Mouse (Mus musculus): ENCODE data around the gene Syne1. TPM values are rescaled to one million over a fixed set of nuclear protein-coding genes. Genes with fewer than 3 reads are reported as not detected.

The Syne1 gene
- total RNA-seq, 2 experiments from 2014 or later, result 61.8 to 62.6 TPM

DNA sequence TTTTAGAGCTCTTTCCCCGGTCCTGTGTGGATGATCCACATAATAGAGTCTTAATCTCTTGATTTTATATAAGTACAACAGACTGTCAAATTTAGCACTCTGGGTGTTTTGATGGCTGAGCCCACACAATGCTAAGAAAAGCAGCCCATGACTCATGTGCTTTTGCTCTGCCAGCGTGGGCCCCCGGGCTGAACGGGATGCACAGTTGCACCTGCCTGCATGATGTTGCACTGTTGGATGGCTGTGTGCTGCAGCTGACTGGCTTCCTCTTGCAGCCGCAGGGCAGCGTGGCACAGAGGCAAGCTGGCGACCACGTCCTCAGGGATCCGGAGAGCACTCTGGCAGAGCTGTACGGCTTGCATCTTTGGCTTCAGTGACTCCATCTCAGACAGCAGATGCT is 347.4 kb downstream of the Syne1 start:
- DNase-seq, result no peak

DNA sequence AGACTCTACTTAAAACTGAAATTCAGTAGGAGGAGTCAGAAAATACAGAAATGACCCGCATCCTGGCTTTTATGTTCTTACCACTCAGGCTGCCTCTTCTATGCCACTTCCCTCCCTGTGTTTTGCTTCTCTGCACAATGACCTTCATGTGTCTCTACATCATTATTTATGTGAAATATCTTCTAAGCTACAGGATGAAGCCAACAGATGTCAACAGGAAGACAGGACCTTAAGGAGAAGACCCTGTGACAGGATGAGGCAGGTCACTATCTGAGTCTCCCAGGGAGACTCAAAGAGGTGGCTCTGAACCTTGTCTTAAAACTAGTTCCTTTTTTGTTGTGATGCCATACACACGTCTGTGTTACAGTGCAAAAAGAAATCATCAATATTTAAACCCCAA is 353.9 kb downstream of the Syne1 start:
- no peak for DNase-seq

DNA sequence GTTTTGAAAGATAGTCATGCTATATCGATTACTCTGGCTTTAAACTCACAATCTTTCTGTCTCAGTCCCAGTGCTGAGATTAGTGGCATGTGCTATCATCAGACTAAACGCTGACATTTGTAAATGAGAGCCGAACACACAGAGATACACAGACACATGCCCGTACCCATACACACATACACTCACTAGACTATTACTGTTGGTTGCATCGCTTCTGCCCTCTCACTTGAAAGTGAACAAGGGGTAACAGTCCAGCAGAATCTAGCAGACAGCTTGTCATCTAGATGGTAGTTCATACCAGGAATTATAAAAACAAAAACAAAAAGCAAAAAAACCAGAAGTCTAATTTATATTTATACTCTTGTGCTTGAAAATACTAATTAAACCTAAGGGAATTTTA is 355.0 kb downstream of the Syne1 start:
- no peak for DNase-seq

DNA sequence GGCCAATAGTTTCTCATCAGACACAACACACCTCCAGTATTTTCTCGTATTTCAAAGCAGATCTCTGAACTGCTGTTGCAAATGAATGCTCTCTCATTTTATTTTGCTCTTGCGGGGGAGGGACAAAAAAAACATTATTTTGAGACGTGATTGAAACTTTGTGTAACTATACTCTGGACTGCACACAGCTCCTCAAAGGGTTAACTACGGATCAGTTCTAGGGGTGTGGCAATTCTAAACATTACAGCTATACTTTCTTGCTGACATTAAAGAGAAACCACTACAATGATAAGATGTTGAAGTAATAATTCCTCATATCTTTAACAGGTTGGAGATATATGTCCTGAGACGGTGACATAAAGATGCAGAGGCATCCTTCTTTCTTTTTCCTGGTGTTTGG is 356.0 kb downstream of the Syne1 start:
- no peak for DNase-seq

DNA sequence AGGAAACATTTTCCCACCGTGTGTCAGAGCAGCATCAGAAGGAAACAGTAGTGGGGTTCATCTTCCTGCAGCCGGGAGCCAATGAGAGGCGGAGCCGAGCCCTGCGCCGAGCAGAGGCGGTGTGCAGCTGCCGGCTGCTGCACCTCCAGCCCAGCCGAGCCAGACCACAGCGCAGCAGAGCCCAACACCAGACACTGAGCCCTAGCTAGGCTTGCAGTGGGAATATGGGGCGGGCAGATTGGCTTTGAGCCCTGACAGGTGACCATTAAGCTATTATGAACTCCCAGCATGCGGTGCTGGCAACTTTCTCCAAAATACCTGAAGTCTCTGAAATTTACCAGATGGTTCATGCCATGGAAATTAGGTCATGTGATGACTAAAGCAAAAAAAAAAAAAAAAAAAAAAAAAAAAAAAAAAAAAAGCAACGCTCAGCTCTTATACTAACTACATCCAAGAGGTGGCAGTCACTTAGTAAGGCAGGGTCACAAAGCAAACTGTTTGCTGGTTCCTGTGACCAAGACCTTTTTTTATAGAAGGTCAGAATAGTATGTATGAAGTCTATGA is 356.5 kb downstream of the Syne1 start:
- peak; percentile 80 to 85 for DNase-seq

DNA sequence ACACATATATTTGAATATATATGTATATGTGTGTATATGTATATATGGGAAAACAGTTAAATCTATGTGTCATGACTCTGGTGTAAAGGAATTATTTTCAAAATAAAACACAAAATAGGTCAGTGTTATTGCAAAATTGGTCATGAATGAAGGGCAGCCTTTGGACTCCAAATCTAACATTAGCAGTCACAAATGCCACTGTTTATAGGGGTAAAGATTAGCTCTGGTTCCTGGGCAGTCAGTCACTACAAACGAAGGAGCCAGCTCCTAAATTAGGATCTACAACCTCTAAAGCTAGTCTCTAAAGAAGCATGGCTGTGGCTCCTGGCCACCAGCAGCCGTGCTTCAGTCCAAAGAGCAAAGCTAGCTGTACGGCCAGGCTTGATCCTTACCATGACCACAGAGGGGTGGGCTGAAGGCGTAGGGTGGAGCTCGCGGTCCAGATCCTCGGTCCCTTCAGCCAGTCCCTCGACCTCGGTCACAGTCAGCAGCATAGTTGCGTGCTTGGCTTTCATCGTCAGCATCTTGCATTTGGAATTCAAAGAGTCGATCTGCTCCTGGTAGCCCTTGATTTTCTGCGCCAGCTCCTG is 357.1 kb downstream of the Syne1 start:
- DNase-seq, result no peak

DNA sequence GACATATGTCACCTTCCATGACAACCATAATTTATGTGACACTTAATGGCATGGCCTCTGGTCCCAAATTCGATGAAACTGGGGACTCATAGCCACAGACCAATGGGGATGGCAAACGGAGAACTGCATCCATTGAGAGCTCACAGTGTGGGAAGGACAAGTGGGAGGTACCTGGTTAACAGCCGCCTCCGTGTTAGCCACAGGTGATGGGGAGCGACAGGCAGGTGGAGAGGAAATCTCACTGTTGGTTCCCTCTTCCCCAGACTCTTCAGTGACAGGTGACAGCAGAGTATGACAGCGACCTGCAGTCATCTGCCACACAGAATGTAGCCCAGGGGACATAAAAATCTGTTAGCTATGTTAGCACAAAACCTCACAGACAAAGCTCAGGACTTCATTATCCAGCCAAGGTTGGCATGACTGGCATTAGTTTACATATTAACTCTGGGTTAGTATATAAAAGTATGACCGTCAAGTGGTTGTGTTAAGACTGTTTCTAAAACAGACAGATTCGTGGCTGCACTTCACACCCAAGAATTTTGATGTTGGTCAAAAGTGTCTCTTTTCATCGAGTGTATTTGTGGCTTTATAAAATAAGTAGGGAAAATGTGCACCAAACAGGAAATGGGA is 358.3 kb downstream of the Syne1 start:
- DNase-seq, result no peak

DNA sequence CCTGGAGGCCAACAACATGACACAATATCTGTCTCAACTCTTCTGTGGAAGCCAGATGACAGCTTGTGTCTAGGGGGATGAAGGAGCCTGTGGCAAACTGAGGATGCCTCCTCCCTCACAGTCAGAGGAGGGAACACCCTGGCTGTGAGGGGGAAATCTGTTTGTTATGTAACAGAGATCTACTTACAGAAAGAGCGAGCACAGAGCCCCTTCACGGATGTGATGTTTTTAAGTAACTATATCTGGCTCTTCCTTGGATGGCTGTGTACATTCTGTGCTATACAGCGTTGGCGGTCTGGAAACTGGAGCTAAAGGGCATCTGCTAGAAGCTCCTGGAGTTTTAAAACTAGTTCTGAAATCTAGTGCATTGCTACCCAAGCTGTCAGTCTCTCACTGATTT is 360.5 kb downstream of the Syne1 start:
- DNase-seq, result no peak

DNA sequence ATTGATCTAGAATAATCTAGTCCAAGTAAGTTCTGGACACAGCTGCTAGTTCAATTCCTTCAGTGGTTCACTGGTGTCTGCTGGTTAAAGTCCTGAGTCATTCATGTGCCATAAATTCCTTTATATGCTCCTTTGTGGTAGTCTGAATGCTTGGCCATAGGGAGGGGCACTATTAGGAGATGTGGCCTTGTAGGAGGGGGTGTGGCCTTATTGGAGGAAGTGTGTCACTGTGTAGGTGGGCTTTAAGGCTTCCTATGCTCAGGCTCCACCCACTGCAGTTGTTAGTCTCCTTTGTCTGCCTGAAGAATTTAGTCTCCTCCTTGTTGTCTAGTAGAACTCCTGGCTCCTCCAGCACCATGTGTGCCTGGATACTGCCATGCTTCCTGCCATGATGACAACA is 362.4 kb downstream of the Syne1 start:
- no peak for DNase-seq

DNA sequence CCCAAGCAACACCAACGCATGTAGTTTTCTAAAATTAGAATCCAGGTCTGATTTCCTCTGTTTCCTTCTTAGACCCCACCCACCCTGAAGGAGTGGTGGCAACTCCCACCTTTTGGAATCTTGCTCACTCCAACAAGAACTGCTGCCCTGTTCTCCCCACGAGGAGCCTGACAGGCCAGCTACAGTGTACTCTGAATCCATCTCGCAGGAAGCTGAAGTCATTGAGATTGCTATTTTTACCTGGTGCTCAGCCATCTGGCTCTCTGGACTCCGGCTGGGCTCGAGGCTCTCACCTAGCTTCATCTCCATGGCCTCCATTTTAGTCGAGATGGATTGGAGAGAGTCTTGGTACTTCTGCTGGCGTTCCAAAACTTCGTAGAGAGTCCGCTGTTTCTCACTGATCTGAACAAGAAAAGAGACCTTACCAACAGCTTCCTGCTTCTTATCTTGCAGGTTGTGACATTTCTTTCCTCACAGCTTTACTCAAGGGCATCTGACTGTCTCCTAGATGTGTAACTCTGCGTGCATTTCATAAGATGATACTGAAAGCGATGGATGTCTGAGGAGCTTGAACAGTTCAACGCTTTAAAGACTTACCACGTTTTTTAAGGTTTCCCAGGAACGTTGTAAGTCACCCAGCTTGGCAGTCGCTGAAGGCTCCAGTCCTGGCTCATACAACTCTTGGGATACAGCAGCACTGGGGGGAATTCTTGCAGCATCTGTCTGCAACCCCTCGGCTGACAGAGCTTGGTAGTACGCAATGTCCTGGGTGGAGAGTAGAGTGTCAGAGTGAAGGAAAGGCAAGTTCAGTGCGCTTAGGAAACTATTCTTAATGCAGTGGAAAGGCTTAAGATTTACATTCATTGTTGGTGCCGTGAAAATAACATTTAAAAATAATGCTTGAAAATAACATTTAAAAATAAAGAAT is 365.9 kb downstream of the Syne1 start:
- peak in 1 of 2 experiments; percentile 50 for DNase-seq

DNA sequence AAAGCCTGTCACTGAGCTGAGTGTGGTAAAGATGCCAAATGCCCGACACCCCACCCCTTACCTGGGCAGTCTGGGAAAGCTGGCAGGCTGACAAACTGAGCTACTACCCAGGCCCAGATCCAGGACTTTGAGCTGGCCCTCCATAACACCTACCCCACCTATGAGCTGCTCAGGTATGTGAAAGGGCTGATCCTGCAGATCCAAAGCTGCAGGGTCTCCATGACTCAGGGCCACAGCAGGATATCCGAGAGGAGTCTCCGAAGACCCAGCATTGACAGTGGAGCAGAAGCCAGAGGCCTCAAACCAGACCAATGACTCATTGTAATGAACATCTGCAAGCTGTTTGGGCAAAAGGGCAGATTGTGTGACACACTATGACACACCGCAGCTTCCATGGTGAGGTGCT is 369.5 kb downstream of the Syne1 start:
- DNase-seq, result no peak

DNA sequence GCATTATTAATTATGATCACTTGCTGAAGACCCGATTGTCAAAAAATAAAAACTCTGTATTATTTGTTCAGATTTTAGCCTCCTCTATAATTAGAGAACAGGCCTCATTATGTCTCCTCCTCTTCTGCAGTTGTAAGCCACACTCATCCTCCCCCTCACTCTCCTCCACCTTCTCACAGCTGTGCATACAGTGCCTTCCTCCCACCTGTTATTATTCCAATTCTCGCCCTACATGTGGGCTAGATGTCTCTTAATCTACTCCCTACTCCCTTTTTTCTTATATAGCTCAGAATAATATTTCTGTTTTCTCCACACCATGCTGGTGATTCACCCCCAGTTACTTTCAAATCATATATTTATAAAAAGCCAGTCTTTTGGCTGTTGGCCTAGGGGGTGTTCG is 371.4 kb downstream of the Syne1 start:
- no peak for DNase-seq

DNA sequence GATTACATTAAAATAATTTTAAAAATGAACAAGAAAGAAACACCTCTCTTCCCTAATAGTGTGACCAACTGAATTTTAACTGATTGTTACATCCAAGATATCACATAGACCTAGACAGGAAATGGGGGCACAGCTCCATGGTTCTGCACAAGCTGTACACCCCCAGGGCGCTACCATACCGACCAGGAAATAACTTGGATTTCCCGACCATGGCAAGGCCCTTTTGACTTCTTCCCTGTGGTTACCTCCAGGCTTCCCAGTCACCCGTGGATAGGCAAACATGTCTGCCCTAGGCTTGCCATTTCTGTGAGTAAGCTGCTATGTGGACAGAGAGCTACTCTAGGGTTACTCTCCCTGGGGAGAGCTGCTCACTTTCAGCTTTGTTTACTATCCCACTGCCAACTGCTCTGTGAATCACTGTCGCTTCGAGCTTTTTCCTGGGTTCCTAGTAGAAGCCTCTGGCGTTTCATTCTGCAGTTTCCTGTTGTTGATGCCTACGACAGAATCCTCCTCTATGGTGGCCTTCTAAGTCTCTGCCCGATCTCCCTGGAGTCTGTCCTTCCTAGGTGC is 373.8 kb downstream of the Syne1 start:
- DNase-seq, result no peak

DNA sequence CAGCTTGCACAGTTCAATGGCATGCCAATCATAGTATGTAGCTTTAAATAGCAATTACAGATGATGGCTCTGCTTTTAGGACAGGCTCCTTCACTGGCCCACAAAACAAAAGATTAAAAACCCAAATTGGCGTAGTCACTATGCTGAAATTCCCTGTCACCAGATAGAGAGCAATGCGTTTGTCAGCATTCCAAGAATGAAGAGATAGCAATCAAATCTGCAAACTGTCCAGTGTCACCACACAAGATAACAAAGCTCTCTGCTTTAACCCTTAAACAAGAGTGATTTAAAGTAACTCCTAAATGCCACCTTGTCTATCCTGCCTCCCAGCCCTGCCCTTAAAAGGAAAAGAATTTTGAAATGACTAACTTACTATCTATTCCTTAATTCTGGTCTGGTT is 374.9 kb downstream of the Syne1 start:
- DNase-seq, result no peak

DNA sequence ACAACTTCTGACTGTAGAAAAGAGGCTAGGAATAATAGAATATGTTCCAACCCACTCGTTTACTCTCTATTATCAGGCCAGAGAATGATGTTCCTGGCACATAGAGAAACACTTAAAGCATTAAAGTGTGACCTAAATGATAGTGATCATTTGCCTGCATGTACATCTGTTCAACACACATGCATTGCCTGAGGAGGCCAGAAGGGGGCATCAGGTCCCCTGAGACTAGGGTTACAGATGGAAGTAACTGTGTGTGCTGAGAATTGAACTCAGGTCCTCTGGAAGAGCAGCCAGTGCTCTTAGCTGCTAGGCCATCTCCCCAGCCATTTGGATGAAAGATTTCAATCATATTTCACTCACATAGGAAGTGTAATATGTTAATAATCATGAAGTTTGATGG is 380.9 kb downstream of the Syne1 start:
- DNase-seq, result no peak

DNA sequence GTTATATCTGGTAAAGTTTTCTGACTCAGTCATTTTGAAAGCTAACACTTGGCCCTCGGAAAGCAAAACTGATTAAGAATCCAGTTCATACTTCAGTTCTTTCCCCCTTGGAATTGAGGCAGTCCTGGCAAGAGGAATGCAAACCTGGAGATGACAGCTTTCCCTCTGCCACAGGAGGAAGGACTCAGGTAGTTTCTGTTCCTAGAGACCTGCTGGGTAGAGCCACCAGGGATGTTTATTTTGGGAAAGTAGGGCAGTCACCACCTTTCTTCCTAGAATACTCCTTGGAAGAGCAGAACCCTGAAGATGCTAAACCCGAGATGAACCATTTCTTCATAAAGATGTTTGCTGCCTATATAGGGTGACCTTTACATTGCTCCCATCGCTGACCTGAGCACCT is 383.8 kb downstream of the Syne1 start:
- no peak for DNase-seq

DNA sequence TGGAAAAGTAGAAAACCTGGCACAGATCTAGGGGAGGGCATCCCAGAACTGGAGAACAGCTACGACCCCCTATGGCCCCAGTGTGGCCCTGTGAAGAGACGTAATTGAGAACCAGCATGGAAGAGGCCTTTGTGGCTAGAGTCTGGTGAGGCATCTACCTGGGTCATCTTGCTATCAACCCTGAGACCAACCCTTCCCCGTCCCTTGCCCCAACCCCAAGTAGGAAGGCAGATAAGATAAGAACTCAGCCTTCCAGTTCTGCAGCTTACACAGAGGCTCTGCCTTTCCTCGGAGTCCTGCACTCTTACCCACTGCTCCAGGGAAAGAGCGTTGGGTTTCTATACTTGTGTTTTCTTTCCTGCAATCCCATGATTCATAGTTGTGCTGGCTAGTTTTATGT is 385.8 kb downstream of the Syne1 start:
- no peak for DNase-seq

DNA sequence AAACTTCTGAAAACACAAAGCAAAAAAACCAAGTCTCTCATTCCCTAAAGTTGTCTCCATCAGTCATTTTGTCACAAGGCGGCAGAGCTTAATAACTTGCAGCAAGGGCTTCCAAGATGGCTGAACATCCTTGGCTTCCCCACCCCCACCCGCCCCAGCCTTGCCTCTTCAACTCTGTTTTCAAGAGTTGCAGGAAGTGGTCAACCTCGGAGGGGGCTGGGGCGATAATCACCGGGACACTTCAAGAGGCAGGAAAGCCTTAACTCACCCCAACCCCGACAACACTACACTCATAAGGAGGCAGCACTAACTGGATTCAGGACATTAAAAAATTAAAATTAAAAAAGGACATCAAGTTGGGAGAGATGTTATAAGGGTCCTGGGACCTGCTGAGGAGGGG is 387.5 kb downstream of the Syne1 start:
- DNase-seq, result no peak

DNA sequence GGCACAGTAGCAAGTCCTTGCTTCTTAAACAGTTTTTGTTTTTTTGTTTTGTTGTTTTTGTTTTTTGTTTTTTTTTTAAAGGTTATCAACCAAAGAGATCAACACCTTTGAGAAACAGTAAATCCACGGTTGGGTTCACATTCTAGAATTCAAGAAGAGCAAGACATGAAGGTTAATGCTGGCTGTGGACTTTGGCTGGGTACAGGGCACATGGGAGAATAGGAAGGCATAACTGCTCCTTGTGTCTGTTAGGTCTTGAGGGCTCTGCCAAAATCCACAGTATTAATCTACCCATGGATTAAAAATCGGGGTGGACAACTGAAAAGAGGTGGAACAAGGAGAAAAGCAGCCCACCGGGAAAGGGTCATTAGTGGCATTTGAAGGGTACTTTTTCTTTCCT is 388.0 kb downstream of the Syne1 start:
- DNase-seq, result no peak

DNA sequence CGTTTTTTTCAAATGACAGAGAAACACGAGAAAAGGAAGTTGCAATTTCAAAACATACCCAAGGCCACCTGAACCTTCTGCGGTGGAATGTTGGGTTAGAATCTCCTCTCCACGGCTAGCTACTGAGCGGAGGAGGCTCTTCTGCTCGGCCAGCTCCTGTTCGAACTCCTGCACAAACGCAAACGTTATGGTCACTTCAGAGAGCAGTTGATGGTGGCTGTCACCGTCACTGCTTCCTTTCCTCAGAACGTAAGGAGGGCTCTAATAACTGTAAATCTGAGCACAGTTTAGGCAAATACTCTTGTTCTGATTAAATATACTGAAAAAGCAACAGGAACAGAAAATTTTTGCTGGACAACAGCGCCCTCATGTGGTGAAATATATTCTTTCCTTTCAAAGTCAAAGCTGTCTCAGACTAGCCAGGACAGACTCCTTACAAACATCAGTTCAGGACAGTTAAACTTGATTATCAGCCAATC is 389.8 kb downstream of the Syne1 start:
- peak; percentile 48 to 78 for DNase-seq

DNA sequence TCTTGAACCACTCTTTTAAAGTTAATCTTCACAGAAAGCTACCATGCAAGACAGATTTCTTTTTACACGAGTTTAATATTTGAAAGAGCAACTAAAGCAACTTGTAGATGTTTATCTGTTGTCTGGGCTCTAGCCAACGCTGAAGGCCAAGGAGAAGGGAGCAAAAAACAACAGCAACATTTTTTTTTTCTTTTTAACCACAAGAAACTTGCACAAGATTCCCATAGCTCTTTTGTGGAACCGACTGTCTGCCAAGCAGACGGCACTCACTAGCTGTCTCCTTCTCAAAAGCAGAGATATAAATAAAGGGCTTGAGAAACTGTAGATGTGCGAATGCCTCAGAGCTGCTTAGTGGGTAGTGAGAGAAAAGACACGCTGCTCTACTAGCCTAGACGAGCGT is 391.6 kb downstream of the Syne1 start:
- no peak for DNase-seq

DNA sequence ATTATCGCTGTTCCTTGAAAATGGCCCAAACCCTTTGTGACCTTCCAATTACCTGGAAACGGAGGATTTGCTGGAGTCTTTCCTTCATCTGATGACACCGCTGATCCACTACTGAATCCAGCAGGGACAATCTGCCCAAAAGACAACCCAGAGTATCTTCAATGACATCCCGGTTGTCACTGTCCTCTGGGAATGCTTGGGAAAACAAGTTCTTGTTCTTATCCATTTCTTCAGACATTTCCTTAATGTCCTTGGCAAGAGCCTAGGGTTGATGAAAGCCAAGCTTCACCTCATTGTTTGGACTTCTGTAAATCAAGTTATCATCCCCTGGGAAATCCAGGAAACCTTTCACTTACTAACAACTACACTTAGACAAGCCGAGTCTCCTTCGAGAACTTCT is 398.2 kb downstream of the Syne1 start:
- peak in 1 of 2 experiments; percentile 47 for DNase-seq

DNA sequence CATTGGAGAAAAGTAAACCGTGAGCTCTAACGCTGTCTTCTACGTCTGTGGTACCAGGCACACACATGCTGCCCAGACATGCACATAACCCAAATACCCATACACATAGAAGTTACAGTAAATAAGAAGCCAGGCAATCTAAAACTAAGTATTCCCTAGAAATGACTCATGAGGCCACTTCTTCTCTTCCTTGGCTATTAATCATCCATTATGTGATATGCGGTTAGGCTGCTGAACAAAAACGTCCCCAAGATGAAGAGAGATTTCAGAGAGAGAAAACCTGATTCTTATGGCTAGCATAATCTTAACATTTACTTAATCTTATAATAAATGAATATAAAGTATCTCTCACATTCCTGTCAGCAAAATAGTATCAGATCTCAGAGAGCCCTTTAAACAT is 409.8 kb downstream of the Syne1 start:
- DNase-seq, result no peak
